Comparison of ENCODE assay signal across 30 mouse cellular contexts in genomic region chr16:11889741-11890140, GRCm38 (mm10). TPM values are rescaled to one million over a fixed set of nuclear protein-coding genes. Genes with fewer than 3 reads are reported as not detected.
A peak's percentile ranks its signal among the peaks of the same experiment; 100 is the strongest.
DNase-seq lines count a peak whose midpoint lies in the region; ATAC-seq and TF ChIP-seq lines count a peak whose summit lies in the region.
"Had no signal": no experiment of that assay in that cellular context is flagged by ENCODE, and none has a peak within 500 bp of the region (broad histone marks: within the 10 kb centered on the region; RNA-seq: fewer than 3 reads in every experiment).

No protein-coding gene starts in this region.

- H3K4me2 ChIP-seq in lung, postnatal 0 days (replicated peaks; ENCODE audit: low read depth, low read length), result no peak overlapping the region
- H3K4me2 ChIP-seq: embryonic facial prominence, embryonic 13.5 days; forebrain, embryonic 12.5 days; forebrain, embryonic 15.5 days; heart, embryonic 12.5 days; heart, embryonic 15.5 days; hindbrain, embryonic 13.5 days had no signal

- CTCF ChIA-PET in Patski (lab: Charles Lee), result interaction anchor here (0.8 kb wide), 1 partner anchor 10 kb away, joined by 3 read pairs; no protein-coding TSS in a partner anchor

- WGBS in lung, postnatal 0 days, result 24% methylated on average over 3 of the region's 3 CpGs

- TF ChIP-seq CTCF in lung, postnatal 0 days (IDR thresholded peaks at IDR 0.05), result no peak
- TF ChIP-seq CTCF in Patski (IDR thresholded peaks at IDR 0.05), result no peak

- no peaks in the 10 kb centered on the region for H3K27me3 ChIP-seq in lung, postnatal 0 days (replicated peaks; ENCODE audit: insufficient read depth, low read length)
- H3K27me3 ChIP-seq in Patski, result no peaks in the 10 kb centered on the region
- H3K27me3 ChIP-seq: CH12.LX; embryonic facial prominence, embryonic 13.5 days; forebrain, embryonic 12.5 days; forebrain, embryonic 15.5 days; heart, embryonic 12.5 days; heart, embryonic 15.5 days; hindbrain, embryonic 13.5 days had no signal

- no peaks in the 10 kb centered on the region for H3K4me1 ChIP-seq in lung, postnatal 0 days (ENCODE audit: insufficient read depth, low read depth, low read length)
- H3K4me1 ChIP-seq: embryonic facial prominence, embryonic 10.5 days; embryonic facial prominence, embryonic 13.5 days; forebrain, embryonic 12.5 days; forebrain, embryonic 15.5 days; hindbrain, embryonic 10.5 days; hindbrain, embryonic 13.5 days had no signal

- no peak overlapping the region for H3K9ac ChIP-seq in lung, postnatal 0 days (replicated peaks; ENCODE audit: low read depth)
- H3K9ac ChIP-seq: embryonic facial prominence, embryonic 13.5 days; forebrain, embryonic 12.5 days; forebrain, embryonic 15.5 days; heart, embryonic 12.5 days; heart, embryonic 15.5 days; hindbrain, embryonic 13.5 days had no signal

- ATAC-seq in lung, postnatal 0 days, result peak; percentile 65
- peak; percentile 65 for ATAC-seq in Patski
- ATAC-seq: forebrain, embryonic 15.5 days; hindbrain, embryonic 16.5 days had no signal

- no peak overlapping the region for H3K4me3 ChIP-seq in lung, postnatal 0 days (ENCODE audit: low read depth, low read length)
- H3K4me3 ChIP-seq: embryonic facial prominence, embryonic 10.5 days; embryonic facial prominence, embryonic 13.5 days; erythroblast, embryonic 14.5 days; forebrain, embryonic 12.5 days; forebrain, embryonic 15.5 days; heart, embryonic 12.5 days; heart, embryonic 15.5 days; hindbrain, embryonic 10.5 days; hindbrain, embryonic 13.5 days had no signal

- peak; percentile 29 for DNase-seq in kidney, adult 9 months
- no peak for DNase-seq in kidney, postnatal 25 days
- peak; percentile 59 for DNase-seq in lung, postnatal 0 days (ENCODE audit: low spot score)
- no peak for DNase-seq in lung, postnatal 4 days
- peak; percentile 47 for DNase-seq in Patski (ENCODE audit: low read depth, low spot score)
- no peak for DNase-seq in embryo, embryonic 10.5 days (ENCODE audit: low spot score)
- DNase-seq: adrenal gland, adult 2 months; adrenal gland, postnatal 14 days; B cell, adult 2 months; cerebellum, adult 11 months; cerebellum, adult 2 months; cerebellum, adult 9-11 months; cerebellum, postnatal 25 days; embryo, embryonic 11 days; gastrocnemius, postnatal 25 days; heart, adult 18-20 months; heart, postnatal 10 days; heart, postnatal 36 days had no signal

- H3K27ac ChIP-seq in lung, postnatal 0 days (ENCODE audit: low read length), result no peak overlapping the region
- H3K27ac ChIP-seq: embryonic facial prominence, embryonic 10.5 days; embryonic facial prominence, embryonic 13.5 days; forebrain, embryonic 12.5 days; forebrain, embryonic 15.5 days; heart, embryonic 15.5 days; hindbrain, embryonic 10.5 days; hindbrain, embryonic 13.5 days had no signal

- TF ChIP-seq EP300 in lung, postnatal 0 days (IDR thresholded peaks at IDR 0.05), result peak; percentile 45

- POLR2A ChIA-PET in Patski (lab: Charles Lee), result interaction anchor here (1.0 to 1.8 kb wide), 2 partner anchors 75 to 177 kb away, joined by 3 to 4 read pairs; no protein-coding TSS in a partner anchor

- H3K9me3 ChIP-seq in lung, postnatal 0 days (ENCODE audit: low read length), result no peaks in the 10 kb centered on the region
- H3K9me3 ChIP-seq: embryonic facial prominence, embryonic 10.5 days; embryonic facial prominence, embryonic 13.5 days; forebrain, embryonic 12.5 days; forebrain, embryonic 15.5 days; G1E; heart, embryonic 12.5 days; heart, embryonic 15.5 days; hindbrain, embryonic 10.5 days; hindbrain, embryonic 13.5 days had no signal

- in situ Hi-C loops in Patski (cut with MboI; ENCODE audit: low pct_unique_long_range_greater_than_20kb), result no loop called here

- 0 out of 2 replicates have a peak, but pooled peaks cover 16% of the 10 kb centered on the region for H3K36me3 ChIP-seq in lung, postnatal 0 days (ENCODE audit: insufficient read depth, low read length)
- H3K36me3 ChIP-seq: forebrain, embryonic 15.5 days had no signal

RNA-seq across cellular contexts. Expression of gene Cpped1, which starts 19.5 kb away (rescaled TPM):
- polyA plus RNA-seq in lung, postnatal 0 days (2015; fragmentation: Nextera tagmentation; extraction: Ambion mirVana), result 15.7 and 16.1 TPM in 2 replicates
- polyA plus RNA-seq in Patski (2021), result 60.5 TPM

Comparison
In these comparisons a context has a peak if more than half of its experiments do, and no peak if none do; other contexts are left out.
1. DNase-seq: peak in kidney, adult 9 months (single experiment), lung, postnatal 0 days (single experiment) and Patski (single experiment); none in kidney, postnatal 25 days (0 of 2), lung, postnatal 4 days (0 of 2) and embryo, embryonic 10.5 days (single experiment).